Mouse (Mus musculus): ENCODE measurements at regions not wholly inside any gene's neighbourhood (a gene's known extent, or its start where the extent isn't known, plus 50 kb on each side); places are given as distances from the start of the nearest gene placed in this dataset.
A peak's percentile ranks its signal among the peaks of the same experiment; 100 is the strongest.

DNA sequence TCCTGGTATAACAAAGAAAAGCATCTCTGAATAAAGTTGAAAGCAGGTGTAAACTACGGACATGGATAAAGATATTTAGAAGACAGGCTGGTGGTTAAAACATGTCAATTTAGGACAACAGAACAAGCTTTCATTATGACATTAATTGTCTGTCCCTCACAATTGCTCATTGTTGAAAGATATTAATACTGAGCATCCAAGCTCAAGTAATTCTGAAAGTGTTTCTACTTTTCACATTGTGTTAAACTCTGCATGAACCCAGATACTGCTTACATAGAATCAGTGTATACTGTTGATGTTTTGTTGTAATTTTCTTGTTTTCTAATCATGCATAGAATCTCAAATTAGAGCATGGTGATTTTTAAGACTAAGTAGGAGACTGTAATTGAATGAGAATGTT, 614.7 kb upstream of the Lingo2 start:
- Histone ChIP-seq H3K4me1 (ENCODE audit: control insufficient read depth, insufficient read depth) (no peaks in the 10 kb centered on the region), H3K27me3 (ENCODE audit: control insufficient read depth, insufficient read depth, low read length) (no peaks in the 10 kb centered on the region), H3K4me2 (ENCODE audit: low read depth, low read length) (no peak overlapping the region), H3K4me3 (ENCODE audit: low read depth, low read length) (no peak overlapping the region), H3K36me3 (replicated peaks; ENCODE audit: control insufficient read depth, insufficient read depth, low read length) (no peaks in the 10 kb centered on the region), H3K27ac (ENCODE audit: low read depth) (no peak overlapping the region), H3K9ac (replicated peaks; ENCODE audit: low read depth, low read length) (no peak overlapping the region), H3K9me3 (replicated peaks; ENCODE audit: control insufficient read depth, low read length) (no peaks in the 10 kb centered on the region)
- DNase-seq (ENCODE audit: low spot score) = no peak
- TF ChIP-seq CTCF (IDR thresholded peaks at IDR 0.05; ENCODE audit: low read depth) (no peak), EP300 (IDR thresholded peaks at IDR 0.05; ENCODE audit: low read depth) (no peak)
- WGBS = 74% methylated on average over 1 of the region's 1 CpGs
- ATAC-seq (ENCODE audit: insufficient read depth, low read depth) = no peak

DNA sequence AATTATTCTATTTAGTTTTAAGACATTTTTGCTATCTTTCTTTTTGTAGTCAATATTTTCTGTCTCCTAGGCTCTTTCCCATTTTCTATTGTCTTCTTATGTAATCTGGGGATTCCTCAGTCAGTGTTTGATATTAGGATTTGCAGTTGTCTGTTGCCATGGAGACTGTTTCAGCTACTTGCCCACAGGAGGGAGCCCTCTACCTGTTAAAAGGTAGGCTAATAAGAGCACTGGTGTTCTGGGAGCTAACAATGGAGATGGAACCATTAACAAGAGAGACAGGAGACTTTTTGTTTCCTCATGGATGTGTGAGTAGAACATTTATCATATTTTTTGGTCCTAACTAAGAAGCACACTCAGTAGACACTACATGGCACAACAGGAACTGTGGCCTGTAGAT, 608.7 kb upstream of the Lingo2 start:
- Histone ChIP-seq H3K27me3 (ENCODE audit: control insufficient read depth, insufficient read depth, low read length) (no peaks in the 10 kb centered on the region), H3K4me3 (ENCODE audit: low read depth, low read length) (no peak overlapping the region), H3K9ac (replicated peaks; ENCODE audit: low read depth, low read length) (no peak overlapping the region), H3K4me1 (ENCODE audit: control insufficient read depth, insufficient read depth) (no peaks in the 10 kb centered on the region), H3K27ac (ENCODE audit: low read depth) (no peak overlapping the region), H3K4me2 (ENCODE audit: low read depth, low read length) (no peak overlapping the region), H3K9me3 (replicated peaks; ENCODE audit: control insufficient read depth, low read length) (no peaks in the 10 kb centered on the region), H3K36me3 (replicated peaks; ENCODE audit: control insufficient read depth, insufficient read depth, low read length) (no peaks in the 10 kb centered on the region)
- DNase-seq (ENCODE audit: low spot score) (peak; percentile 13), ATAC-seq (ENCODE audit: insufficient read depth, low read depth) (no peak)
- no peak for TF ChIP-seq EP300 (IDR thresholded peaks at IDR 0.05; ENCODE audit: low read depth)
- TF ChIP-seq CTCF (IDR thresholded peaks at IDR 0.05; ENCODE audit: low read depth) = peak; percentile 22; the same call in 1 of the 2 replicates

DNA sequence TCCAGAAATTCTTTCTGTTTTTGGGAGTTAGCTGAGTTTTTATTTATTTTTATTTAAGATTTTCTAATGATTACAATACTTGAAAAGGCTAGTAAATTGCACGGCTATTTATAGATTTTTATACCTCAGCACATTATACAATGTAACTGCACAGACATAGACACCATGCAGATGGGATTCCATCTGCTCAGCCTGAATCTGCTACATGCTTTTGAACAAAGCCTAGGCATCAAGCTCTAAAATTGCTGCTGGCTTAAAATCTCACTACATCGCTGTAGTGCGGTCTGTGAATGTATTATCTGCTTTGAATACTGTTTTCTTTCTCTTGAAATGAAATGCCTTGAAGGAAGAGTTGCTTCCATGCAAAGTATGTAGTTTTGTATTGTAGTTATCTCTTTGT, 594.5 kb upstream of the Lingo2 start:
- TF ChIP-seq EP300 (IDR thresholded peaks at IDR 0.05; ENCODE audit: low read depth) (no peak), CTCF (IDR thresholded peaks at IDR 0.05; ENCODE audit: low read depth) (no peak)
- H3K9me3 ChIP-seq (replicated peaks; ENCODE audit: control insufficient read depth, low read length) = no peaks in the 10 kb centered on the region
- WGBS = 78% methylated on average over 3 of the region's 3 CpGs

DNA sequence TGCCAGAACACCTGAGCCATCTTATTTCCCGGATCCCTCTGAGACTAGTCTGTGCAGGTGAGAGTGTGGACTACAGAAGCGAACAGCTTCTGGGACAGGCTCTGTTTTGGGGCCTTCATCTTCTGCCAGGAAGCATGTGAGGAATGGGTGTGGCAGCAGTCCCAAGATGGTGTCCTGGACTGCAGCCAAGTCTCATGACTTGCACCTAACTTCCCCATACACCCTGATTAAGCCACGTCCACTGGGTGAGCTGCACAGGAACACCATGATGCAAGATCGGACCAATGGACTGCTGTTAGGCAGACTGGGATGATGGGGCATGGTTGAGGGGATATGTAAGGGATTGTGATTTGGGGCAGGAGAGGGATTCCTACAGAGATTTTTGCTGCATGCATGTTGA, 556.2 kb upstream of the Lingo2 start:
- DNase-seq (ENCODE audit: low spot score) (no peak), ATAC-seq (ENCODE audit: insufficient read depth, low read depth) (no peak)
- no peak overlapping the region for H3K27ac ChIP-seq (ENCODE audit: low read depth)
- WGBS = 74% methylated on average over 4 of the region's 4 CpGs
- no peaks in the 10 kb centered on the region for H3K27me3 ChIP-seq (ENCODE audit: control insufficient read depth, insufficient read depth, low read length)
- no peaks in the 10 kb centered on the region for H3K36me3 ChIP-seq (replicated peaks; ENCODE audit: control insufficient read depth, insufficient read depth, low read length)
- H3K9me3 ChIP-seq (replicated peaks; ENCODE audit: control insufficient read depth, low read length) = no peaks in the 10 kb centered on the region
- no peak overlapping the region for H3K9ac ChIP-seq (replicated peaks; ENCODE audit: low read depth, low read length)
- TF ChIP-seq CTCF (IDR thresholded peaks at IDR 0.05; ENCODE audit: low read depth) = no peak
- no peak for TF ChIP-seq EP300 (IDR thresholded peaks at IDR 0.05; ENCODE audit: low read depth)
- no peak overlapping the region for H3K4me3 ChIP-seq (ENCODE audit: low read depth, low read length)
- H3K4me2 ChIP-seq (ENCODE audit: low read depth, low read length) = no peak overlapping the region
- H3K4me1 ChIP-seq (ENCODE audit: control insufficient read depth, insufficient read depth) = no peaks in the 10 kb centered on the region

More for the DNA sequence above, 594.5 kb upstream of the Lingo2 start:
- ATAC-seq (ENCODE audit: insufficient read depth, low read depth) (no peak), DNase-seq (ENCODE audit: low spot score) (no peak)
- Histone ChIP-seq H3K27me3 (ENCODE audit: control insufficient read depth, insufficient read depth, low read length) (no peaks in the 10 kb centered on the region), H3K4me3 (ENCODE audit: low read depth, low read length) (no peak overlapping the region), H3K27ac (ENCODE audit: low read depth) (no peak overlapping the region), H3K4me2 (ENCODE audit: low read depth, low read length) (no peak overlapping the region), H3K36me3 (replicated peaks; ENCODE audit: control insufficient read depth, insufficient read depth, low read length) (no peaks in the 10 kb centered on the region), H3K9ac (replicated peaks; ENCODE audit: low read depth, low read length) (no peak overlapping the region), H3K4me1 (ENCODE audit: control insufficient read depth, insufficient read depth) (no peaks in the 10 kb centered on the region)
